Mouse (Mus musculus) liver, embryonic 12.5 days (tissue): Measurements from ENCODE around the gene Chn1. TPM values are rescaled to one million over a fixed set of nuclear protein-coding genes. Genes with fewer than 3 reads are reported as not detected.
A peak's percentile ranks its signal among the peaks of the same experiment; 100 is the strongest.

Experiments
- ATAC-seq: fragments of 200-750 bp; cut with Nextera tagmentation; 2 replicates; pipeline ENCODE4 v1.8.0; 2017; ENCODE audit warnings: moderate number of reproducible peaks, mild to moderate bottlenecking, moderate library complexity
- H3K27ac ChIP-seq: fragments of 300-500 bp; sonication (generic); 2 replicates; pipeline ENCODE4 v1.5.1; 2016; ENCODE audit warnings: mild to moderate bottlenecking
- H3K27me3 ChIP-seq: fragments of 300-500 bp; sonication (generic); replicated peaks from 2 replicates; pipeline ENCODE4 v1.6.1; 2016; ENCODE audit warnings: mild to moderate bottlenecking, moderate library complexity
- H3K36me3 ChIP-seq: fragments of 300-500 bp; sonication (generic); 2 replicates; pipeline ENCODE4 v1.6.1; 2016; ENCODE audit warnings: mild to moderate bottlenecking, moderate library complexity
- H3K4me1 ChIP-seq: fragments of 300-500 bp; sonication (generic); 2 replicates; pipeline ENCODE4 v1.6.1; 2016
- H3K4me2 ChIP-seq: fragments of 300-500 bp; sonication (generic); 2 replicates; pipeline ENCODE4 v1.6.1; 2016; ENCODE audit warnings: mild to moderate bottlenecking, moderate library complexity
- H3K4me3 ChIP-seq: fragments of 300-500 bp; sonication (generic); 2 replicates; pipeline ENCODE4 v1.5.1; 2016; ENCODE audit warnings: mild to moderate bottlenecking, moderate library complexity
- H3K9ac ChIP-seq: fragments of 300-500 bp; sonication (generic); 2 replicates; pipeline ENCODE4 v1.6.1; 2016; ENCODE audit warnings: mild to moderate bottlenecking, moderate library complexity
- H3K9me3 ChIP-seq: fragments of 300-500 bp; sonication (generic); replicated peaks from 2 replicates; pipeline ENCODE4 v1.6.1; 2016; ENCODE audit warnings: mild to moderate bottlenecking, moderate library complexity
- WGBS: fragments of 180-500 bp; shearing (Covaris S2); methylation state at CpG from one replicate; pipeline ENCODE4 v1.1.7; 2016; ENCODE audit not compliant: insufficient replicate concordance; 5-methylcytosine and 5-hydroxymethylcytosine counted together
- polyA plus RNA-seq: library from polyadenylated mRNA; unstranded; fragments of >200 nt; fragmentation: Nextera tagmentation; extraction: Ambion mirVana; gene quantifications from 2 replicates; pipeline ENCODE4 v1.2.1, GENCODE M21; 2016

The Chn1 gene
- polyA plus RNA-seq, 1 experiment from 2014 or later: 1.9 TPM

DNA sequence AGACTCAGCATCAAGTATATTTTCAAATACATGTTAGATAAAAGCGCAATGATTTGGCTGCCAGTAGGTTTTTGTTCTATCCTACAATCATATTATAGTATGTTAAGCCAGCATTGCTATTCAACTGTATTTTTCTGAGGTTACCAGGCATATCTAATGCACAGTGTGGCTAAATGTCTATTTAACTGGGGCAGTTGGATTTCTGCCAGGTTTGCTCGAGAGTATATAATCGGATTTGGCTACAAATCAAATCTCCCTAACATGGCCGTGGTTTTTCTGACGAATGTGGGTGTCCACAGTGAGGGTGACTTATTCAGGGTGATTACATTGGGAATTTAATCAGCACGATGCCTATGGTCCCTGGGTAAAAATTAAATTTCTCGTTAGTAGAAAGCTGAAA lies 4.7 kb upstream of the Chn1 start:
- H3K9ac ChIP-seq: no peak overlapping the region
- no peaks in the 10 kb centered on the region for H3K9me3 ChIP-seq
- H3K4me2 ChIP-seq: no peak overlapping the region
- H3K4me1 ChIP-seq: peaks cover under 1% of the 10 kb centered on the region
- H3K36me3 ChIP-seq: no peaks in the 10 kb centered on the region
- H3K27ac ChIP-seq: no peak overlapping the region
- H3K4me3 ChIP-seq: no peak overlapping the region
- 64% methylated on average over 7 of the region's 7 CpGs for WGBS
- no peak for ATAC-seq
- peaks cover 58% of the 10 kb centered on the region for H3K27me3 ChIP-seq

DNA sequence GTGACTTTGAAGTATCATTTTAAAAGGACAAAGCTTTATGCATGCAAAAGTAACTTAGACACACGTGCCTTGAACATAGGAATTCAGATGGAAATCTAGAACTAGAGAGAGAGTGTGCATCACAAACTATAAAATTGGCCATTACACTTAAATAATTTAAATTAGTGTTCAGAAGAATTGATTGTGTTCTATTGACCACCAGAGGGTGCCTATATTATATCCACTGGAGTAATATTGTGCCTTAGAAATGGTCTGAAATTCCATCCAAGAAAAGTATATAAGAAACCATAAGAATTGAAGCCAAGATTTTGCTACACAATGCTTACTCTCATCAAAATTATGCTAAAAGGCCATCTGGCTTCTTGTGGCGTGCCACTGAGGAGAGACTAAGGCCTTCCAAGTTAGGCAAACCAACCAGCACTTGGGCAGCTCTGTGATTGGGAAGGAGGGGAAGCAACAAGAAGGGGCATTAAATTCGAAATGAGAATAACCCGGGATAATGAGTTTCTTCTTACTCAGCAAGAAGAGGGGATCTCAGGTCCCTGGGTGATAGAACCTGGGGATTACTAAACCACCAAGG lies 4.0 kb upstream of the Chn1 start:
- no peak overlapping the region for H3K4me2 ChIP-seq
- H3K4me1 ChIP-seq: peaks cover 4% of the 10 kb centered on the region
- no peak for ATAC-seq
- WGBS: 59% methylated on average over 4 of the region's 4 CpGs
- H3K36me3 ChIP-seq: no peaks in the 10 kb centered on the region
- no peak overlapping the region for H3K27ac ChIP-seq
- H3K9ac ChIP-seq: no peak overlapping the region
- H3K4me3 ChIP-seq: no peak overlapping the region
- peaks cover 64% of the 10 kb centered on the region for H3K27me3 ChIP-seq
- H3K9me3 ChIP-seq: no peaks in the 10 kb centered on the region

DNA sequence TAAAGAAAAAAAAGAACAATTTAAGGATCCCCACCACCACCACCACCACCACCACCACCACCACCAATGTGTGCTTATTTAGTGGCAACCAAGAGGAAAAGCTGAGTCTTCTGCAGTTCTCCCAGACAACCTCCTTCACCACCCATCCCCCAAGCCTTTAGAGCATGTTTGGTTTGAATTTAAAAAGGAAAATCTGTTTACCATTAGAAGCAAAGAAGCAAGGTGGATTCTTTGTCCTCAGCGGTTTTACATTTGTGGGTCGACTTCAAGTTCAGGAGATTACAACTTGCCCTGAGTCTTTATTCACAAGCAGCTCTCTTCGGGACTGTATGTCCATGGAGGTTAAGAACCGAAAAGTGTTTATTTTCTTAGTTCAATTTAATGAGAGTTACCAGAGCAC lies 1.8 kb upstream of the Chn1 start:
- Histone ChIP-seq H3K27ac (no peak overlapping the region), H3K36me3 (no peaks in the 10 kb centered on the region), H3K4me1 (peaks cover 4% of the 10 kb centered on the region), H3K27me3 (peaks cover 71% of the 10 kb centered on the region), H3K4me3 (no peak overlapping the region), H3K9me3 (no peaks in the 10 kb centered on the region), H3K4me2 (no peak overlapping the region), H3K9ac (no peak overlapping the region)
- ATAC-seq: no peak
- 39% methylated on average over 4 of the region's 4 CpGs for WGBS

DNA sequence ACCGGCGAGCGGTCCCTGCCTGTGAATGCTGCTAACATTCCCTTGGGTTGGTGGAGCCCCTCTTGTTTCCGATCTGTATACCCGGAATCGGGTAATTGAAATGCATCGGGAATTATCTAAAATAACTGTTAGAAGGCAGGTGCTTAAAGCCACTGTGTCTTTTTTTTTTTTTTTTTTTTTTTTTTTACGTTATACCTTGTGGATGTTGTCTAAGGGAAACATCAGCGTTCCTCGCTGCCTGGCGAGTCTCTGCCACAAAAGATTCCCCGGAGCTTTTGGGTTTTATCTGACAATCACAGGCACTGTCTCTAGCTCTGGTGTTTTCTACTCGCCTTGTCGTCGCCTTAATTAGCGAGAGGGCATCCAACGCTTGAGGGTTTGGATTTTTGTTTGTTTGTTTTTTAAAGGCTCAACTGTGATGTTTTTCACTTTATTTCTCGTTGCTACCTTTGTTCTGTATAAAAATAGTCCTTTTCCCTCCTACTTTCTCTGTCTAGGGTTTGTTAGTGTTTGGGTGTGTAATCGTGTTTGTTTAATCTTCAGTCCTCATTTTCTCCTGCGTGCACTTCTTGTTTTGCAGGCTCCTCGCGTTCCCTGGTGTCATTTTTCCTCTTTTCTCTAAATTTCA lies 651 bp upstream of the Chn1 start:
- no peaks in the 10 kb centered on the region for H3K9me3 ChIP-seq
- peaks cover 70% of the 10 kb centered on the region for H3K27me3 ChIP-seq
- no peaks in the 10 kb centered on the region for H3K36me3 ChIP-seq
- H3K27ac ChIP-seq: no peak overlapping the region
- peak overlapping the region; percentile 97 for H3K4me2 ChIP-seq
- peak overlapping the region; percentile 75 for H3K4me3 ChIP-seq
- WGBS: 2% methylated on average over 22 of the region's 22 CpGs
- peak overlapping the region; percentile 58 for H3K9ac ChIP-seq
- ATAC-seq: no peak
- peaks cover 4% of the 10 kb centered on the region for H3K4me1 ChIP-seq

DNA sequence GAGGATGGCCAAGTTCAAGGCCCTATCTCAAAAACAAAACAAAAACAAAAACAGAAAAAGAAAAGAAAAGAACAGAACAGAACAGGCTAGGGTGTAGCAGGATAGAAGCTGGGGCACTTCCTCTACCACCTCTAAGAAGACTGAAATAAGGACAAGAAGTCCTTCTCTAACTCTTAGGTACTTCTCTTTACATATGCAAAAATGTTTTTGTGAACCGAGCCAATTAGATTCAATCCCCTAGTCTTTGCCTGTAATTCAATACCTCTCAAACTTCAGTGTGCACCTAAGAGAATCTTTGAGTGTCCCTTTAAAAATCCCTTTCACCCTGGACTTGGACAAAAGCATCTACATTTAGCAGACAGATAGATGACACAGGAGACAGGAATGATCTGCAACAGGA lies 2.2 kb downstream of the Chn1 start:
- H3K27me3 ChIP-seq: peaks cover 51% of the 10 kb centered on the region
- no peaks in the 10 kb centered on the region for H3K36me3 ChIP-seq
- H3K27ac ChIP-seq: no peak overlapping the region
- H3K4me1 ChIP-seq: peaks cover 4% of the 10 kb centered on the region
- no peak overlapping the region for H3K9ac ChIP-seq
- WGBS: 37% methylated on average over 1 of the region's 1 CpGs
- H3K4me3 ChIP-seq: no peak overlapping the region
- ATAC-seq: no peak
- no peaks in the 10 kb centered on the region for H3K9me3 ChIP-seq
- H3K4me2 ChIP-seq: no peak overlapping the region

DNA sequence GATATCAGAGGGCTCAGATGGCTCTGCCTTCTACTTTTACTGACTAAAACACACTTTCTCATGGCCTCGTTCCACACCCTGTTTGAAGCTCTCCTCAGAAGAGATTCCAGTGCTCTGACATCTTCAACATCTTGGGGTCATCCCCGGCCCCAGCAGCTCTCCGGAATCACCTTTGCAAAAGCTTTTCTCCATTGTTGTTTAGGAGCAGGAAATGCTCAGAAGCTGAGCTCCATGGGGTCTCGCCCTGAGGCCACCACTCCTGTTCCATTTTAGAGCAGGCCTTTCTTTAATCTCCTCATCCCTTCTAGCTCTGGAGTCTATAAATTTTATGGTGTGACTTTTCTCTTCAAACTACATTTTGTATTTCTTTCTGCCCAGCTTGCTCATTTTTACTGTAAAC lies 6.5 kb downstream of the Chn1 start:
- 63% methylated on average over 4 of the region's 4 CpGs for WGBS

DNA sequence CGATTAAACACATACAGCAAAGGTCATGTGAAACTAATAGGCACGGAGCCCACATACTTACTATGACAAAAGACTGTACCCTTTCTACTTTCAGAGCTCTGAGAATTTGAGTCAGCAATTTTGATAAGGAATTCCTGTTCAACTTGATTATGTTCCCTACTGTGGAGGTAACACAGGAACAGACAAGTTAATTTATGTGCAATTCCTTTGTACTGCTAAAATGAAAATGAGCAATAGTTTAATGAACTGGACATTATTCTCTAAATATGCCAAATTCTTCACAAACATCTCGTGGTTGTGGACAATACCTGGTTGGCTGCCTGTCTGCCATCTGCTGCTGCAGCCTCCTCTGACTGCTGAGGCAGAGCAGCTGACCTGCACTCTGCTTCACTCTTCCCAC lies 11.6 kb downstream of the Chn1 start:
- H3K9me3 ChIP-seq: no peaks in the 10 kb centered on the region
- no peak overlapping the region for H3K4me2 ChIP-seq
- H3K36me3 ChIP-seq: no peaks in the 10 kb centered on the region
- H3K4me3 ChIP-seq: no peak overlapping the region
- H3K9ac ChIP-seq: no peak overlapping the region
- WGBS: 52% methylated on average over 3 of the region's 3 CpGs
- H3K27me3 ChIP-seq: no peaks in the 10 kb centered on the region
- ATAC-seq: no peak
- H3K27ac ChIP-seq: no peak overlapping the region
- peaks cover 13% of the 10 kb centered on the region for H3K4me1 ChIP-seq

More for the DNA sequence above, 6.5 kb downstream of the Chn1 start:
- Histone ChIP-seq H3K36me3 (no peaks in the 10 kb centered on the region), H3K9ac (no peak overlapping the region), H3K9me3 (no peaks in the 10 kb centered on the region), H3K4me1 (no peaks in the 10 kb centered on the region), H3K4me3 (no peak overlapping the region), H3K27ac (no peak overlapping the region), H3K4me2 (no peak overlapping the region), H3K27me3 (peaks cover 11% of the 10 kb centered on the region)
- no peak for ATAC-seq

DNA sequence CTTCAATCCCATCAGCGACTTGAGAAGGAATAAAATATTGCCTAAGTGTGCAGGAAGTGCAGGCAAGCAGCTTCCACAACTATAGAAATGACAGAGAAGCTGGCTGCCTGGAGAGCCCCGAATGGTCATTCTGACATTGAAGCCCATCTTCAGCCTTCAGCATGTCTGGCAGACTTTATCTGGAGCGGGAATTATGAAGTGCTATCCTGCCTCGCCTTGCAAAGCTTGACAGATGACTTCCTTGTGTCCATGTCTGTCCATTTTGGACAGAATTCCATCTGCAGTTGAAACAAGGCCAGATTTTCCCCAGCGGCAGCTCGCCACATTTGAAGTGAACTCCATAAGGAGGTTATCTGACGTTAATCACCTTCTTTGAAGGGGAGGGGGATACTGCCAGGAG lies 15.2 kb downstream of the Chn1 start:
- no peak overlapping the region for H3K9ac ChIP-seq
- peaks cover 14% of the 10 kb centered on the region for H3K4me1 ChIP-seq
- no peaks in the 10 kb centered on the region for H3K27me3 ChIP-seq
- H3K27ac ChIP-seq: no peak overlapping the region
- H3K9me3 ChIP-seq: no peaks in the 10 kb centered on the region
- H3K4me2 ChIP-seq: no peak overlapping the region
- no peak overlapping the region for H3K4me3 ChIP-seq
- 70% methylated on average over 7 of the region's 7 CpGs for WGBS
- no peak for ATAC-seq
- no peaks in the 10 kb centered on the region for H3K36me3 ChIP-seq

DNA sequence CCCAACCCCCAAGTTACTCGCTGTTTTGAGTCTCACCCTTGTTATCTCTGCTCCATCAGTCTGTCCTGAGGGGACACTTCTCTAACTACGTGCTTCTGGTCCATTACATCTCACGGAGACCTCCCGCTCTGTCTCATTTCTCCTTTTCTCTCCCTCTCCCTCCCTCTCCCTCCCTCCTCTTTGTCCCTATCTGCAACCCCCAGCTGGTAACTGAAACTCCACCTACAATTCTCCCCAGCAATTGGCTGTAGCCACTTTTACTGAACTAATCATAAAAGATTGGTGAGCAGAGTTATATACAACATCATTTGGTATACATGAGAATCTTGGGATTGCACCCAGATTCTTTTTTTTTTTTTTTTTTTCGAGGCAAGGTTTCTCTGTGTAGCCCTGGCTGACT lies 16.1 kb downstream of the Chn1 start:
- Histone ChIP-seq H3K4me2 (peak overlapping the region; percentile 35), H3K9me3 (no peaks in the 10 kb centered on the region), H3K9ac (no peak overlapping the region), H3K36me3 (no peaks in the 10 kb centered on the region), H3K27ac (no peak overlapping the region), H3K4me3 (no peak overlapping the region), H3K27me3 (no peaks in the 10 kb centered on the region), H3K4me1 (peaks cover 14% of the 10 kb centered on the region)
- peak; percentile 69 for ATAC-seq
- 28% methylated on average over 5 of the region's 5 CpGs for WGBS

DNA sequence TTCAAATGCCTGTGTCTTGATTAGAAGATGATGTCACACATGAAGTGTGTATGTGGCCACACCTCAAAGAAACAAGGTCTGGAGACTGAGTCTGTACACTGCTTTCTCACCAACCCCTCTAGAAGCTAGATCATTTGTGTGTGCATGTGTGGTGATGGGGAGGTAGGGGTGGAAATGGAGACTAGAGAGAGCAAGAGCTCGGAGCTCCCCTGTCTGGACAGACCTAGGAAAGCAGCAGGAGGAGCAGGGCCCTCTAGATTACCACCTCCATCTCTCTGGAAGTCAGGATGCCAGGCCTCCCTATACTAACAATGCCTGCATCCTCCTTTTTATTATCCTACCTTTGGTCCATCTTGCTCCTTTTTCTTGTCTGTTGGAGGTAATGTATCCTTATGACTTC lies 27.8 kb downstream of the Chn1 start:
- no peak overlapping the region for H3K4me3 ChIP-seq
- H3K4me2 ChIP-seq: no peak overlapping the region
- H3K9me3 ChIP-seq: no peaks in the 10 kb centered on the region
- no peak overlapping the region for H3K27ac ChIP-seq
- no peaks in the 10 kb centered on the region for H3K27me3 ChIP-seq
- H3K36me3 ChIP-seq: no peaks in the 10 kb centered on the region
- no peak overlapping the region for H3K9ac ChIP-seq
- no peaks in the 10 kb centered on the region for H3K4me1 ChIP-seq
- ATAC-seq: no peak
- WGBS: 40% methylated on average over 1 of the region's 1 CpGs

DNA sequence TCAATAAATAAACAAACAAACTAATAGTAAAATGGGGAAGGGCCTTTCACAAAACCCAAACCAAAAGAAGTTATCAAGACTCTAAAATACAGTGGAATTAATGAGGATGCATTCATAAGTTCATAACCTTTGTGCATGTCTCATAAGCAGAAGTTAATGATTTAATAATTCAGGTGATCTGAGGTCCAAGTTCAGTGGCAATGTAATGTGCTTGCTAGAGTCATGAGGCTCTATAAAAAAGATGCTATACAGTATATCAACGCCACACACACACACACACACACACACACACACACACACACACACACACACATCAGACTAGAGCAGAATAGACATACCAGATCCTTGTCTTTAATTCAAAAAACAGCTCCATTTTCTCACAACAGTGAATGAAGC lies 28.8 kb downstream of the Chn1 start:
- WGBS: 83% methylated on average over 1 of the region's 1 CpGs
- Histone ChIP-seq H3K27me3 (no peaks in the 10 kb centered on the region), H3K4me3 (no peak overlapping the region), H3K36me3 (no peaks in the 10 kb centered on the region), H3K4me2 (no peak overlapping the region), H3K9ac (no peak overlapping the region), H3K27ac (no peak overlapping the region), H3K4me1 (no peaks in the 10 kb centered on the region), H3K9me3 (no peaks in the 10 kb centered on the region)
- no peak for ATAC-seq

DNA sequence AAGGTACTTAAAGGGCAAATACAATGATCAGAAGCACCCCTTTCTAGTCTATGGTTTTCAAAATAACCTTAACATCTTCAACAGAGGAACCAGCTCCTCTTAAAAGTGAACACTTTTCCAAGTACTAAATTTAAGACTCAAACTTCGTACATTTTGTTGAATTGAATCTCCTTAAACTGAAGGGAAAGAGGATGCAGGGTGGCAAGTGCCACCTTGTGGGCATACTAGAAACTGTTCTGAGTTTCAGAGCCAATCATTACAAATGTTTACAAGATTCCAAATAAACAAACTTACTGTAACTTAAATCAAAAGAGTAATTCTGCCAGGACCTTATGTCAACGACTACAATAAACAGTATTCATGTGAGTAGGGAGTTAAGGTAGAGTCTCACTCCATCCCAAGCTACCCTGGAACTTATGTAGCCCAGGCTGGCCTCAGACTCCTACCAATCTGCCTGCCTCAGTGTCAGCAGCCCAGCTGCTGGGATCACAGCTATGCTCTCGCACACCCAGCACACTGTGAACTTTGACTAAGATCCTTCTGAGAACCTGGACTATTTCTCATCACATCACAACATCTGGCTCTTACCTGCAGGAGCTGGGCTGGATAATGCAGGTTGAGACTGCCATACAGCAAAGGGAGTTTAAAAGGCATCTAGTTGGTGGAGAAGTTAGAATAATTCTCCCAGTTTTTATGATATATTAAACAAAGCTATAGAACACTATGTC lies 29.3 kb downstream of the Chn1 start:
- no peak overlapping the region for H3K4me3 ChIP-seq
- no peaks in the 10 kb centered on the region for H3K9me3 ChIP-seq
- H3K4me2 ChIP-seq: no peak overlapping the region
- H3K4me1 ChIP-seq: no peaks in the 10 kb centered on the region
- 38% methylated on average over 3 of the region's 3 CpGs for WGBS
- H3K27me3 ChIP-seq: no peaks in the 10 kb centered on the region
- no peaks in the 10 kb centered on the region for H3K36me3 ChIP-seq
- ATAC-seq: no peak
- H3K27ac ChIP-seq: no peak overlapping the region
- no peak overlapping the region for H3K9ac ChIP-seq
